Mouse (Mus musculus) retina, postnatal 7 days (tissue): Measurements from ENCODE around the gene Wwc1.

ENCODE experiments used
- DNase-seq: peaks from one replicate; pipeline ENCODE4 v3.0.0-alpha.2; 2012; ENCODE audit warnings: low read depth, low spot score

Gene Wwc1

DNA sequence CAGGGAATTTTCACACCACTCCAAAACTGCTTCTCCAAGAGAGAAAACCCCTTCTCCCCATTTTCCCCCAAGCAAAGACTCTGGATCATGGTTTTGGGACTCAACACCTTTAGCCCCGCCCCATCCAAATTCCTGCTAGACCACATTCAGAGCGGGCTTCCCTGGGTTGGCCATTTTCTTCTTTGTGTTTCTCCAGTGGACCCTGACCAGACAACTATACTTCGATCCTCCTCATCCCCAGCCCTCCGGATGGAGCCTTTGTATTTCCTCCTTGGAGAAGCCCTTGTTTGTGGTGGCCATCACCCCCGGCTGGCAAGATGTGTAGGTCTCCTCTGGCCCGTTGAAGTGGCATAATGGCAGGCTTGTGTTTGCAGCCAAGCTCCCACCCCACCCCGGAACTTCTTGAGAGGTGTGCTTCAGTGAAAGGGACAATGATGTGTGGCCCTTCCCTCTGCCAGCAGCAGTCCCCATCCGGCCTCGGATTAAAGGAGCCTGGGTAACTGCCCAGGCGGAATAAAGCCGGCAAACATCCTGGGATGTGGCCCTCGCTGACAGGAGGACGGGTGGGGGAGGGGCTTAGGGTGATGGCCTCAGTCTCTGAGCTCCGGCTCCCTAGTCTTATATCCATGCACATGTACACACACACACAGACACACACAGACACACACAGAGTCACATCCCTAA is 46.8 kb downstream of the Wwc1 start:
- DNase-seq = no peak

DNA sequence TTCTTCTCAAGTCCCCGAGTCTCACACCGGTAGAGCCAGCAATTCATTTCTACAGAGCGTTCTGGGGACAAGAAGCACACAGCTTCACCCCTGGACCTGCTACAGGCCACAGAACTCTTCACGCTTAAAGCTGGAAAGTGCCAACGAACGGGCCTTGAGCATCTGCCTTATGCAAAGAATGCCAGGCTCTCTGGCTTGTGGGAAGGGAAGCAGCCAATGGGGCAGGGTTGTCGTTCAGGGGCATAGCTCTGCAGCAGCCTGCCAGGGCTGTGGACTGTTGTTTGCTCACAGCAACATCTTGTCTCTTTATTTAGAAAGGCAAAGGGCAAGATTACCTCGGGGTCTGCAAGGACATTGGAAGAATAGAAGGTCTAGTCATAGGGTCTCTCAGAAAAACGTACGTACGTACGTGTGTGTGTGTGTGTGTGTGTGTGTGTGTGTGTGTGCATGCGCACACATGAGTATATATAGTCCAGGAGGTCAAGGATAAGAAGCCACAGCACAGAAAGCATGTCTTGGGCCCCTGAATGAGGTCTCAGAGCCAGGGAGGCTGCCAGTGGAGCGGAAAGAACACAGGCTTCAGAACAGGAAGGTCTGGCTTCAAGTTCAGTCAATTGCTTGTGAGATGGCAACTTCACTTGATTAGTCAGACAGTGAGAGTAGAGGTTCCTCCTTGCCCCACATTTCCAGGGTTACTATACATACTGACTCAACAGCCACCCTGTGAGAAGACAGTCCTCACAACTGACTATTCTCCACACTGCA is 48.0 kb downstream of the Wwc1 start:
- DNase-seq = no peak

DNA sequence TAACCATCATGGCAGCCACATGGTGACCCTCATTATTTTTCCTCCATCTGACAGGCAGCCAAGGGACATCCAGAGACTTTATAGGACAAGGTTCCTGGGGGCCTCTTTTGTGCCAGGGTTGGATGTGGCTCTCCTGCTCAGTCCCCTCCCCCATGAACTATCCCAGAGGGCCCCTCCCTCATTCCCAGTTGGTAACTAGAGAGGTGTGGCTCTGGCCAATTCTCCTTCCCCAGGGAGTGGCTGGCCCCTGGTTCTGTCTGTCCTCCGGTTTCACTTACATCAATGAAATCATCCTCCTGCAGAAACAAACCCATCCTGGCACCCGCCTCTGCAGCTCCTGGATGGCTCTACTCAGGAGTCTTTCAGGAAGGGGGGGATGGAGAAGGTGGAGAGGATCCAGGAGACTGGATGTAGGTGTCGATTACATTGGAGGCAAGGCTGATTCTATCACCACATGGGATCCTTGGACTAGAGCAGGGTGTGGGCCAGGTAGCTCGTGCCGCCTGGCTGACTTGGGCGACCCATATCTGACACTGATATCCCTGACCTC is 49.7 kb downstream of the Wwc1 start:
- no peak for DNase-seq

DNA sequence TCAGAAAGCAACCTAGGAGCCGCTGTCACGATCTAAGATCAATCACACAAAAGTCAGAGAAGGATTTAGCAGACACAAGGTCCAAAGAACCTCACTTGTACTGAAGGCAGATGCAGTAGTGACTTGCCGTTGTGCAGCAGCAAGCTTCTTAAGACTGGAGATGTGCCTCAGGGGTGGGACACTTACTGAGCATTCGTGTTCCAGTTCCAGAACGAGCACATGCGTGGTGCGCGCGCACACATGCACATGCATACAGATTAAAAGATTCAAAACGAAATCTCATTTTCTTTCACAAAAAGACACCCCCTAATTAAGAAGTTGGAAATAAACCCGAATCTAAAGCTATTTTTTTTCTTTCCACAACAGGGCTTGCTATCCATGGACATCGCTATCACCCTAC is 51.9 kb downstream of the Wwc1 start:
- DNase-seq = no peak

DNA sequence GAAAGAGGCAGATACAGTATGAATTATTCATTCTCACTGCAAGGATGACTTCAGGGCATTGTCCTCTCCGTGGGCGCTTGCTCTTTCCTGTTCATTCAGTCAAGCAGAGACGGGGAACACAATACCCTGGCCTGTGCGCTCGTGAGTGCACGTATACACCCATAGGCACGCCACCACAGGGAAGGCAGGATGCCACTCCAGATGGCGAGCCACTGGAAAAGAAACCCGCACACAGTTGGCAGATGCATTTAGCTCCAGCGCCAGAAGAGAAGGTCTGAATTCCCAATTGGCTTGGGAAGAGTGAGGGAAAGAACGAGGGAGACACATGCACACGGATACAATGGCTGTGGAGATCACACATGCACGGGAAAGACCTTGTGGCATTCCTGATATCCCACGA is 53.0 kb downstream of the Wwc1 start:
- no peak for DNase-seq

DNA sequence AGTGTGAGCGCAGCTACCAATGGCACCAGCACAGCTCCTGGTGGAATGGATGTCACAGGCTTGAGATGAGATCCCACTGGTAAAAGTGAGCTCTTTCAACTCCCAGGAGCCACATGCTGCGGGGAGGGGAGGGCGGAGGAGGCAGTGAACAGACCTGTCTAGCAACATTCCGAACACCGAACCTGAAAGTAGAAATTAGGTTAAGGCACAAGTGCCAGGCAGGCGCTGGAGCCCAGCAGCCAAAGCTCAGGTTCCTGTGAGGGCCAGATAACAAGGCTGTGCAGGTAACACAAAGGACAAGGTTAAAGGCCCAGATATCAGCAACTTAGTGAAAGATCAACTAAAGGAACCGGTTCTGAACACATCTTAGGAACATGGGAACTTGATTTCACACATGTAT is 54.7 kb downstream of the Wwc1 start:
- no peak for DNase-seq

GRCm38 (mm10) chr11:35922205-35922873 is 58.0 kb downstream of the Wwc1 start:
- no peak for DNase-seq

DNA sequence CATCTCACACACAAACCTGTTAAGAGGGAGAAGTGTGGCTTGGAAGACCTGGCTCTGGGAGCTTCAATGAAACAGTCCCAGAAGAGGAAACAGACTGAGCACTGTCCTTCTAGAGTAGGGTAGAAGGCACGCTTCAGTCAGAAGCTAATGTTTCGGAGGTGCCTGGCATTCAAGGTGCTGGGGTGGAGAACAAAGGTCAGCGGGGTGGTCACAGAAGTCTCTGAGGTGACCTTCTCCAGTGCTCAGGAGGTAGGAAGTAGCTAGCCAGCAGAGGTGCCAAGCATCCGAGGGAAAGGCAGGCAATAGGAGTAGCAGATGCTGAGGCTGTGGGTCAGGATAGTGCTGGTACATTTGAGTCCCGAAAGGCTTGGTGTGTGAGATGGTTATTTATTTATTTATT is 59.6 kb downstream of the Wwc1 start:
- DNase-seq = no peak

- DNase-seq = no peak
Observed at GRCm38 (mm10) chr11:35919856-35920503, 60.3 kb downstream of the Wwc1 start.

- DNase-seq = no peak
Observed at GRCm38 (mm10) chr11:35919383-35919782, 60.9 kb downstream of the Wwc1 start.

GRCm38 (mm10) chr11:35916466-35917185 is 63.7 kb downstream of the Wwc1 start:
- DNase-seq = no peak

GRCm38 (mm10) chr11:35915546-35915945 is 64.8 kb downstream of the Wwc1 start:
- no peak for DNase-seq

DNA sequence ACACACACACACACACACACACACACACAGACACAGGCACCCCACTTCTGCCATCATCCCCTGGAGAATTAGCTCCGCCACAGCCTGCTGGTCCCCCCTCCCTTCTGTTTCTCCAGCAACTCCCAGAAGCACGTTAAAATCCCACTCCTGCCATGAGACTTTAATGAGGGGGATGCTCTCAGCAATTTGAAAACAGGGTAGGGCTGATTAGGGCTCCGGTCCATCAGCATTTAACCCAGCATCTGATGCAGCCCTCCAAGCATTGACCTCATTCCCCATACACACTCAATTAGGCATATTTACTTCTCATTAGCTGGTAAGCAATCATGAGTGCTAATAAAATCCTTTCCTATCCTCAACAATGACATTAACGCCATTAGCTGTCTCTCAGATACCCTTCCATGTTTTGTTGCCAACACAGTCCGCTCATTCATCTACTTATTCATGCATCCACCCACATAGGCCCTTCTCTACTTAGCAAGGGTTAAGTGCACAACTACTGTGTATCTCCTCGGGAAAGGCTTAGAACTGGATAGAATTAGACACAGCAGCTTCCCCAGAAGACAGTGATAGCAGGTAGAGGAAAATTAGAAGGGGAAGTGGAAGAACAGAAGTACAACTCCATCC is 66.8 kb downstream of the Wwc1 start:
- no peak for DNase-seq

DNA sequence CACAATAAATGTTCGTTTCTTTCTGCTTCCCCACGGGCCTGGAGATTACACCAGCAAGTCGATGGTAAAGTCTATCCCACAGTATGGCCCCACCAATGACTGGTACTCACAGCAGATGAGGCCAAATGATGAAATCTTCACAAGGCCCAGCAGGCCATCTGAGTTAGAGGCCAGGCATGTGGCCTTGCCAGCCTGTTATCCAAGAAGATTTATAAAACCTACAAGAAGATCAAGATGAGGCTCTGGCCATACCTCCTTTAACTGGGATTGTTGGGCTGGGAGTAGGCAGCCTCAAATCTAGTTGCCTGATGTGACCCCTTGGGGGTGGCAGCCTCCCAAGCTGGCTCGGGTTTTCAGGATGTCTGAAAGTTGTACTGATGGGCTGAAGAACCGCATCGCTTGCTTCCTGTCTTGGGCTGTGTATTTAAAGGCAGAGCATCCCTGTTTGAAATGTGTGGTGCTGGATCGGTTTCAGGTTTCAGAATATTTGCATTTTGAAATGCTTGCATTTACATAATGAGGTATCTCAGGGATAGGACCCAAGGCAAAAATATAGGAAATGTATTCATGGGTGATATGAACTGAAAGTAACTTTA is 75.3 kb downstream of the Wwc1 start:
- DNase-seq = no peak

DNA sequence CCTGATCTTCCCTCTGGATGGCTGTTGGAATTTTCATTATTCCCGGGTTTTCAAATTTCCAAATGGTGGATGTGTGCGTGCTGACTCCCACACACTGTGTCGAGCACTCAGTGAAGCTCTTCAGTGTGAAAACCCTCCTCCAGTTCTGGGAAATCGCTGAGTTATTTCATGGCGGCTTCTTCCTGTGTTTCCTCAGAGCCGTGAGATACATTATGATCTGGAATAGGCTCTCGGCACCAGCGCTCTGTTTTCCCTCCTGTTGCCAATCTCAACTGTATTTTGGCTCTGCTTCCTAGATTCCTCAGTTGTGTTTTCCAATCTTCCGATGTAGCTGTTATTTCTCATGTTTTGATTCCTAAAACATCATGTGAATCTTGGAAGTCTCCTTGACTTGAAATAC is 77.2 kb downstream of the Wwc1 start:
- DNase-seq = no peak

GRCm38 (mm10) chr11:35899946-35900345 is 80.4 kb downstream of the Wwc1 start:
- no peak for DNase-seq

- DNase-seq = no peak
Observed at GRCm38 (mm10) chr11:35893454-35893853, 86.9 kb downstream of the Wwc1 start.

DNA sequence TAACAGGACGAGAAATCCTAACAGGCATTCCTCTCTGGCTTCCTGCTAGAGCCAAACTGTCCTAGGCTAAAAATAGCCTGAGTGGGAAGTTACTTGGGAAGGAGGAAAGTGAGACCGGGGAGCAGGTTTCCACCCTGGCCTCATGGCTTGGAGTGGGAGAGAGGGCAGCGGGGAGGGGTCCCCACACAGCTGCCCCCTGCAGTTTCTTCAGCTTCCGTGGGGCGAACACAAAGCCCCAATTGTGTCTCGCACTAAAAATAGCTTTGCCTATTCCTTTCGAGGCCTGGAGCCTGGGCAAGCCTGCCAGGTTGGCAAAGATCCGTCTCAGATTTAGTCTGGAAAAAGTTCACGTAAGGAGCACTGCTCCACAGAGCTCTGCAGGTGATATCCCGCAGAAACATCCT is 87.3 kb downstream of the Wwc1 start:
- no peak for DNase-seq

DNA sequence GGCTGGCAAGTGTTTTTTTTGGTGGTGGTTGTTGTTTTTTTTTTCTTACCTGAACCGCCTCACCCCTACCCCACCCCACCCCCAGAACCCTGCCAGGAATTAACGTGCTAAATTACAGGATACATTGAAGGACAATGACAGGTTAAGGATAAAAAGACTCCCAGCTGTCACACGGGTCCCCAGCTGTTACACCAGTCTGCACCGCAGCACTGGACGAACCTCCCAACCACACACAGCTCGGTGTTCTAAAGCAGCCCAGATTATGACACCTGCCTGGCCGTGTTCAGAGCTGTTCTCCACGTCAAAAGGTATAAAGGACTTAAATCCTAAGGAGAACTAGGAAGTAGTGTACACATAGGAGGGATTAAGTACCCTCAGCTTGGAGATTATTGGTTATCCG is 88.0 kb downstream of the Wwc1 start:
- no peak for DNase-seq

DNA sequence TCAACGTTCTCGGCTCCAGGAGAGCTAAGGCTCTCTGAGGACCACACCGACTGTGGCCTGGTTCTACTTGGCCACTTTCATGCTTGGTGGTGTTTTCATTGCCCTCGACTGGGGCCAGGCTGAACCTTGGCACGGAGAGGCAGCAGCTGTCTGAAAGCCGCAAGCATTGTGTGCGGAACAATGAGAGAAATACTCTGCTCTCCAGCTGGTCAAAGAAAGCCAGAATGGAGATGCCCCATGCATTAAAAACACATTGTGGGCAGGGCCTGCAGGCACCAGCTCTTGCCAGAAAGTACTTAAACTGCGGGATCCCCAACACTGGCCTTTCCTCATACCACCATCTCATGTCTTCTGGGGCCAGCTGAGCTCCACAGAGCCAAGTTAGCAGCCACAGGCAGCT is 91.5 kb downstream of the Wwc1 start:
- DNase-seq = no peak

DNA sequence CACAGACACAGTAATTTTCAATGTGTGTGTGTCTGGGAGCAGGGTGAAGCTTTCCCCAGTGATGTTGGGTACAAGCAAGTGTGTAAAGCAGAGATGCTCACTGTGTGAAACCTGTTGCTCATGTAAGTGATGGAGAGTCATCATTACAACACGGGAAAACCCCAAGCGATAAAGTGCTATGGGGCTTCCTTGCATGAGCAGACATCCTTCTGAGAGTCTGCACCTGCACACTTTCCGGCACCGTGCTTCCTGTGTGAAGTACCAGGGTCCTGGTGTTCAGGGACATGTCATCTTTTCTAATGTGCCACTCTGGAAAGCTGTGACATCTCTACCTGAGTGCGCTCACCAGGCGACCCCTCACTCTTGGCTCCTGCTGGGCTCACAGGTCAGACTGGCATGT is 97.5 kb downstream of the Wwc1 start:
- no peak for DNase-seq
